Mouse (Mus musculus) megakaryocyte, adult 5-6 weeks (primary cell): Measurements from ENCODE around the gene Lrrc49. TPM values are rescaled to one million over a fixed set of nuclear protein-coding genes. Genes with fewer than 3 reads are reported as not detected.

Experiments used
- ATAC-seq: 2 replicates; pipeline ENCODE4 v1.8.0; 2016; ENCODE audit warnings: mild to moderate bottlenecking, inconsistent platforms; ENCODE audit not compliant: poor library complexity, severe bottlenecking
- total RNA-seq, 2 experiments: library from RNA; stranded (forward) in 1 of 2; stranded (reverse) in 1 of 2; fragments of 153-499, 151-499 nt in 1 of 2; fragments of 221-1000, 200-1000 nt in 1 of 2; gene quantifications; 2 replicates each; pipeline versions ENCODE4 v1.2.3 to v1.2.4; 2015 to 2017

Gene Lrrc49
- total RNA-seq (2015), result 2.8 and 3.0 TPM in 2 replicates
- total RNA-seq (2017), result 3.6 and 5.1 TPM in 2 replicates

DNA sequence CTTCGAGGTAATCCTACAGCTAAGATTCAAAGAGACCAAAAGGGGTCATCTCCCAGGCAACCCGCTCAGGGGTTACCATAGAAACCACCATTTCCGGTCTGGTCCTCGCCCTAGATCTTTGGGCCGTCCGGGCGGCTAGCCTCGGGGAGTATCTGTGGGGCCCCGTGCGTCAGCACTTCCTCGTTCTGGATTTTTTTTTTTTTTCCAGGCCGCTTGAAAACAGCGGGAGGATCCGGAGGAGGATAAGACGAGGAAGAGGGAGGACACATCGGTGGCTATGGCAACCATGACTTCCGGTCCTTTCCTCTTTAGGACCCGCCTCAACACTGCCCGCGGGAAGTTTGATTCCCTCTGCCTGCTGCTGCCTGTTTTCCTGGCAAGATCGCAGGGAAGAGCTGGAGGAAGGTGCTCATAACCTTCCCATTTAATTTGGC lies at the start of gene Lrrc49:
TSS of gene Lrrc49 (minus strand) at position 268 of the 434 bp plus-strand sequence.
- peak; percentile 91 for ATAC-seq

DNA sequence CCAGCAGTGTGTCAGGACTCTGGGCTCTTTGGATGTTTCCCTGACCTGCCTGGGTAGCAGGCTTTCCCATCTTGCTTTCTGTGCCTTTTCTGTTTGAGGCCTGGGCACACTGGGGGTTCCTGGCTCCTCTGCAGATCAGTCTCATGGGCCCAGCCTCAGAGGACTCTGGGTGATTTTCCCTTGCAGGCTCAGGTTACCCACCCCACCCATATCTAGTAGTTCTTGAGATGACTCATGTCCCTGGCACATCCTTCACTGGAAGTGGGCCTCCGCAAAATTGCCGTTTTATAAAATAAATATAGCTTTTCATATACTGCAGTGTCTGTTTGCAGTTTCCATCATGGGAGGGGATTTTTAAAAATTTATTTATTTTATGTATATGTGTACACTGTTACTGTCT lies 46.4 kb upstream of the Lrrc49 start:
- ATAC-seq, result no peak

- no peak for ATAC-seq
Measured at GRCm38 (mm10) chr9:60724968-60725367, 37.0 kb upstream of the Lrrc49 start.

GRCm38 (mm10) chr9:60719687-60720086 lies 31.7 kb upstream of the Lrrc49 start:
- no peak for ATAC-seq

- peak; percentile 62; the same call in 1 of the 2 replicates for ATAC-seq
Measured at GRCm38 (mm10) chr9:60718284-60718683, 30.3 kb upstream of the Lrrc49 start.

- no peak for ATAC-seq
Measured at GRCm38 (mm10) chr9:60715828-60716227, 27.9 kb upstream of the Lrrc49 start.

DNA sequence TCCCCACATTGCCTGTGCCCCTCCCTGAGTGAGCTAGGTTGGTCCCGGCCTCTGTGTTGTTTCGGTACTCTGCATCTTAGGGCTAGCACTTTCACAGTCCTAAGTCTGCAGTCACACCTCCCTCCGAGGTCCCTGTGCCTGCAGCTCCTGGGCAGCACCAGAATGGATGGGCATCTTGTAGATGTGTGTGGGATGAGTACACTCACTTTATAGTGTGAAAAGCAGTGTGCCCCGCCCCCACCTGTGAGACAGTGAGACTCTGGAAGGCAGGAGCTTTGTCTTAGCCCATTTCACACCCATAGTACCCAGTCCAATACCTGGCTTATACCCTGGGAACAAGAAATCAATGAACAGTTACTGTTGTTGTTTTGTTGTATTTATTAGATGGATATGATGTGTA lies 27.3 kb upstream of the Lrrc49 start:
- no peak for ATAC-seq

DNA sequence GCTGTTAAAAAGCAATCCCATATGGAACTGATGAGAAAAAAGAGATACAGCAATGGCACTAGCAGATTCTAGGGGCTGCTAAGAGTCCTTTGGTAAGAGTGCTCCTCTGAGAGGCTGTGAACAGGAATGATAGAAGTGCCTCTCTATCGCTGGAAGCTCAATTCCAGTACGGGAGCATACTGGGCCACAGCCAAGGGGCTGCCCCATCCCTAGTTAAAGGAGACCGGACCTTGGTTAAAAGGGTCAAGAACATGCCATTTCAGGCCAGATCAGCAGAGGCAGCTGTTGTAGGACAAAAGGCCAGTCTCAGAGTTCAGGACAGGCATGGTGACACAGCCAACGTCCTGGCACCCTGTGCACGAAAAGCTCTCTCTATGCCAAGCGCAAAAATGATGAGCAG lies 26.2 kb upstream of the Lrrc49 start:
- ATAC-seq, result no peak

DNA sequence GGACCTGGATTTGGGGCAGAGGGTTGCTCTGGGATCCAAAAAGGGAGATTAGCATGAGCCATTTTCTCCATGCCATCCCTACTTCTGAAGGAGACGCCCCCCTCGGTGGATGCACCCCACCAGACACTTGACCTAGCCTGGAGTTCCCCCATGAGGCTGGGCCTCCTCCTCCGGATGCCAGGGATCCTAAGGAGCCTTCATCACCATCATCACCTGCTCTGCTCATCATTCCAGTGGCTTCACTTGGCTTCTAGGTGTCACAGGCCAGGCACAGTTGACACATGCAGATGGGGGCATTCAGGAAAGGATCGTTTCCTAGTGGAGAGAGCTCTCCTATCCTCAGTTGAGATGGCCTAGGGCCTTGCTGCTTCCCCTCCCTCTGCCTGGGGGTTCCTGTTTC lies 25.7 kb upstream of the Lrrc49 start:
- no peak for ATAC-seq

- no peak for ATAC-seq
Measured at GRCm38 (mm10) chr9:60712771-60713541, 25.0 kb upstream of the Lrrc49 start, which contains the start of gene Larp6. Larp6 (plus strand) TSS chr9:60712989.

DNA sequence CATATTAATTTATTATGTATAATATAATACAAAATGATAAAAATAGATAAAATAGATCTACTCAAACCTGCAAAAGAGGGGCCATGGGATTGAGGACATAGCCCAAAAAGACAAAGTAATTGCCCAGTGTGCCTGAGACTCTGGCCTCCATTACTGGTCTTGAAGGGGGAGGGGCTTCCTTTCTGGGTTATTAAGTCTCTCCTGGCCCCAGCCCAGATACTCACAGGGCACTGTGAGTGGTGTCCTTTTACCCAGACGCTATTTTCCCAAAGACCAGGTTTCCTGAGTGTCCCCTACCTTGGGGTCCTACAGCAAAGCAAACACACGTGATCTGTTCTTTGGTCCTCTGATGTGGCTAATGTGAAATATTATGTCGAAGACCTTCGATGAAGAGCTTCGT lies 24.1 kb upstream of the Lrrc49 start:
- no peak for ATAC-seq

DNA sequence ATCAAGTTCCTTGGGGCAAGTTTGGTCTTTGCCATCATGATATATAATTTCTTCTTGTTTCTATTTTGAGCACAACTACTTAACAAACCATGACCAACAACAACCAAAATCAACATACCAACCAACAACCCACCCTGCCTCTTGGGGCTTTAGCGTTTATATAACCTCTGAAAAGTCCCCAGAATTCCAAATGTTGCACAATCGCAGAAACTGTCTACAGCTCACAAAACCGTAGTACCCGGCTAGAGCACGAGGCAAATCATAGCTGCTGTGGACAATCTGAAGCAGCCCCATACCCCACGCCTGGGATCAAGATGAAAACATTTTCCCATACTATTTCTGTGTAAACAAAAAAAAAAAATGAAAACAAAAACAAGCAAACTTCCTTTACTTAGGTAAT lies 21.8 kb upstream of the Lrrc49 start:
- no peak for ATAC-seq

GRCm38 (mm10) chr9:60708606-60709005 lies 20.6 kb upstream of the Lrrc49 start:
- ATAC-seq, result no peak

DNA sequence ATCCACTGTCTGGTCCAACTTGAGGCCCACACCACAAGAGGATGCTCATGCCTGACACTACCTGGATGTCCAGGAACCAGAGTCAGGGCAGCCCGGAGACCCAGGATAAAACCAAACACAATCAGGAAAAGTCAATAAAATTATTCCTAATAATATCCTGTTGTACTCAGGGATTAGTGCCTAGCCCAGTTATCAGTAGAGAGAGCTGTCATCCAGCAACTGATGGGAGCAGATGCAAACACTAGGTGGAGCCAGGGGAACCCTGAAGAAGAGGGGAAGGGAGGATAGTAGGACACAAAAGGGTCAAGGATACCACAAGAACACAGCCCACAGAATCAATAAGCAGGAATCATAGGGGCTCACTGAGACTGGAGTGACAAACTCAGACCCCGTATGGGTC lies 19.6 kb upstream of the Lrrc49 start:
- no peak for ATAC-seq

DNA sequence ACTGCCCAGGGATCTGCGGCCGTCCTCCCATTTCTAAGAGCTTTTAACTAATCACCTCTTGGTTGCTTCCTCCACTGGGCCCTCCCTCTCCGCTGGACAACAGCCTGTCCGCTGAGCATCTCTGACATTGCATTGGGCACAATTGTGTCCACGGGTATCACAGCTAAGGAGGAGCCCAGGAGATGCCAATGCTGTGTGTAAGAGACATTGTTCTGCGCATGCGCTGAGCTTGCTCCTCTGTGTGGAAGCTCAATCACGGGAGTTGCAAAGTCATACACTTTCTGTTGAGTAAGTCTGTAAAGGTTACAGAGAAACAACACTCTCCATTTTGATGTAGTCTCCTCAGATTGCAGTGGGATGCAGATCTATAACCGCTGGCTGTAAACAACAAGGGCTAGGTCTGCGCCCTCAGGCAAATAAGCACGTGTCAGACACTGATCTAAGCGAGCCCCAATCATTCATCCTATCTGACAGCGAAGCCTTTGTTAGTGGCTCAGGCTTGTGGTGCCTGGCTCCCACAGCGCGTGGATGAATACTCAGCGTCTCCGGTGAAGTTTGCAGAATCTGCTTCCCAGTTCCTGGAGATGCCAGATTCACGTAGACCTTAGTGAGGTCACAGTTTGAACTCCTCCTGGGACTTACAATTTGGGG lies 11.7 kb upstream of the Lrrc49 start:
- ATAC-seq, result no peak

GRCm38 (mm10) chr9:60696271-60696985 lies 8.5 kb upstream of the Lrrc49 start:
- ATAC-seq, result no peak

- ATAC-seq, result 0 out of 2 replicates have a peak, but pooled peaks have one; percentile 27
Measured at GRCm38 (mm10) chr9:60693986-60694385, 6.0 kb upstream of the Lrrc49 start.

GRCm38 (mm10) chr9:60692624-60693023 lies 4.7 kb upstream of the Lrrc49 start:
- ATAC-seq, result no peak

- peak; percentile 44 for ATAC-seq
Measured at GRCm38 (mm10) chr9:60687415-60687814, 543 bp downstream of the Lrrc49 start.

DNA sequence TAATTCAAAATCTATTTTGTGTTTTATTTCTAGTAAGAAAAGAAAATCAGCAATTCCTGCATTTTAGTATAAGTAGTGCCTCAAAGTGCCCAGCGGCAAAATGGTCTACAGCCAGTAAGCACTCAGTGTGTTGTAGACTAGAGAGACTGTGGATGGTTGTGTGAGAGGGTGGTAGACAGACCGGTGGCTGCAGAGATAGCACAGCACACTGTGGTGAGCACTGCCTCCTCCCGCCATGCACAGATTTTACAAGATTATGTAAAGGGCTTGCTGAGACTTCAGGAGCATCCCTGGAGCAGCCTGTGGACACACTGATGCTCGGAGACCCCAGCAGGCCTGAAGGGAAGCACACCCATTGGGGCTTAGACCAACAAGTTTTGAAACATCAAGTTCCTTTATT lies 5.2 kb downstream of the Lrrc49 start:
- ATAC-seq, result no peak

GRCm38 (mm10) chr9:60681005-60681404 lies 7.0 kb downstream of the Lrrc49 start:
- ATAC-seq, result no peak

DNA sequence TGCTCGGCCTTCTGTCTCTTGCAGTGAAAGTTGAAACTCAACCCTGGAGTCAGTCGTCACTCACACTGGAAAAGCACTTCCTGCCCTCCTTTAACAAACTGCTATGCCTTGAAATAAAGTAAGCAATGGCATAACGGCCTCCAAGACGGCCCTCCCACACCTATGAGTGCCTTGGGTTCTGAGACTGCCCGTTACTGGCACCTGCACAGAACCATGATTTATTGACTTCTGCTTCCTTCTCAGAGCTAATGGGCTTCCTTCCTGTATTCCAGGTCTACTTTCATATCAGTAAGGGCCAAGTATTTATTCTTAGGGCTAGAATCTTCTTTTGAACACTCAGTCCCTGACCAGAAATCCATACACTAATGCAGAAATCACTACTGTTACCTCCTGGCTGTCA lies 9.0 kb downstream of the Lrrc49 start:
- ATAC-seq, result no peak
